Mouse (Mus musculus) layer of hippocampus, postnatal 14 days (tissue): ENCODE results near the gene Ltbp1. TPM values are rescaled to one million over a fixed set of nuclear protein-coding genes. Genes with fewer than 3 reads are reported as not detected.

ENCODE experiments used
- DNase-seq, 2 experiments: peaks; one replicate each; pipeline ENCODE4 v3.0.0; 2021 to 2022; ENCODE audit warnings: low spot score in 2 of 2, mixed read lengths in 1 of 2
- total RNA-seq, 2 experiments: library from RNA; stranded (reverse); gene quantifications; 2 replicates each; pipeline ENCODE4 v1.2.3; 2021

Ltbp1 gene
- total RNA-seq, 2 experiments from 2014 or later: 8.9 to 9.2 TPM

DNA sequence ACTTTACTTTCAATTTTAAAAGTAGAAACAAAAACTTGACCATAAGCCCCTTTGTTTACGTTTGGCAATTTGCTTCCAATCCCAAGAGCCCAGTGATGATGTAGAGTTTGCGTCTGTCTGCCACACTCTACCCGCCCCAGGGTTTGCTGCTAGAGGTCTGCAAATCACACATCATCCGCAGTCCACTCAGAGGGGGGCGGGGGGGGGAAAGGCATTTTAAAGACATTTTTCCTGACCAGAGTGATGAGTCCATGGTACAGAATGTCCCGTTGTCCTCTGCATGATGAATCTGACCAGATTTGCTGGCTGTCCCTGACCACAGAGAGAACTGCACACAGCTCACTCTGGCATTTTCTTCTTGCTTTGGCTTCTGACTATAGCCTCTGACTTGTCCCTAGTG is 269.9 kb downstream of the Ltbp1 start:
- no peak for DNase-seq

- no peak for DNase-seq
Observed at GRCm38 (mm10) chr17:75278106-75278505, 272.7 kb downstream of the Ltbp1 start.

DNA sequence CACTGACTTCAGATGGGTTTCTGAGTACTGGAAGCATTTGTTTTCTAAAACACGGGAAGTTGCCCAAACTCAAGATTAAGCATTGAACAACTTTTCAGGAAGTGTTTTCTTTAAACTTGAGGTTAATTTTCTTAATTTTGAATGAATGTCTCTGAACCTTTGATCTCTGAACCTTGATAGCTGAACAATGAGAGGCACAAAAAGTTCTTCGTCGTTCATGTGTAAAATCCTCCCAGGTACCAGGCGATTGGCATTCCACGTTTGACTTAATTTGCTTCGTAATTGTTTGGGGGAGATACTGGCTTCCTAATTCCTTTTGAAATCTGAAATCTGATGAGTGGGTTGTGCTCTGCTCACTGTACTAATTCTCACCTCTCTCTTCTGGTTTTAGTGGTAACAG is 273.2 kb downstream of the Ltbp1 start:
- DNase-seq: no peak

DNA sequence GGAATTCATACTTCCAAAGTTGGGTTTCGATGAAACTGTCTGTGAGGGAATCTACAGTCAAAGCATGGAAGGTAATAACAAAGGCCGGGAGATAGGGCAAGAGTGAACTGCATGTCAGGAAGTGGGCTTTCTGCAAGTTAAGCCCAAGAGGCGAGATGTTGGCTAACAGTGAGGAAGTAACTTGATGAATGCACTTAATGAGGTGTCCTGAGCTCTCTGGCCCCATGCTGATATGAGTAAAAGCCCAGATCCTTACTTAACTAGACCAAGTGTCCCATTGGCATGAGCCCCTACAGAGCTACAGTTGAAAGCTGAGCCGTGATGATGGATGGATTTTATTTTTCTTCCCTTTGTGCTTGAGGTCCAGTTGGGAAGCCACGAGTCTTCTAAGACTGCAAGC is 276.0 kb downstream of the Ltbp1 start:
- DNase-seq: no peak

- no peak for DNase-seq
Observed at GRCm38 (mm10) chr17:75284876-75285708, 279.7 kb downstream of the Ltbp1 start.

GRCm38 (mm10) chr17:75292986-75293385 is 287.6 kb downstream of the Ltbp1 start:
- no peak for DNase-seq

DNA sequence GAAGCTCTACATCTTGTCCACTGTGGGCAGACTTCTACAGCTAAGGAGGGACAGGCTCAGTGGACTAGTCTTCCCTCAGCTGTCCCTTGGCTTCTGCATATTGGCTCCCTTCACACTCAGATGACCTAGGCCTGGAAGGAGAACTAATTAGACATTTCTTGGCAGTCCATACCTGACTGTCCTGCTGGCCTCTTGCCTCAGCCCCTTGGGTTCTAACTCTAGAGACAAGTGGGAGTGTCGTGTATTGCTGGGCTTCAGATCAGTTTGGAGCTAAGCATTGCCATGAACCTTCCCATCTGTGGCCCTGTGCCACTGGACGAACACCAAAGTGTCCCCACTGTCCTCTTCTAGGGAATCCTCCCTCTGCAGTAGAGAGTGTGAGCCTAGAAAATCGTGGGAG is 288.4 kb downstream of the Ltbp1 start:
- no peak for DNase-seq

GRCm38 (mm10) chr17:75300908-75301307 is 295.5 kb downstream of the Ltbp1 start:
- no peak for DNase-seq

DNA sequence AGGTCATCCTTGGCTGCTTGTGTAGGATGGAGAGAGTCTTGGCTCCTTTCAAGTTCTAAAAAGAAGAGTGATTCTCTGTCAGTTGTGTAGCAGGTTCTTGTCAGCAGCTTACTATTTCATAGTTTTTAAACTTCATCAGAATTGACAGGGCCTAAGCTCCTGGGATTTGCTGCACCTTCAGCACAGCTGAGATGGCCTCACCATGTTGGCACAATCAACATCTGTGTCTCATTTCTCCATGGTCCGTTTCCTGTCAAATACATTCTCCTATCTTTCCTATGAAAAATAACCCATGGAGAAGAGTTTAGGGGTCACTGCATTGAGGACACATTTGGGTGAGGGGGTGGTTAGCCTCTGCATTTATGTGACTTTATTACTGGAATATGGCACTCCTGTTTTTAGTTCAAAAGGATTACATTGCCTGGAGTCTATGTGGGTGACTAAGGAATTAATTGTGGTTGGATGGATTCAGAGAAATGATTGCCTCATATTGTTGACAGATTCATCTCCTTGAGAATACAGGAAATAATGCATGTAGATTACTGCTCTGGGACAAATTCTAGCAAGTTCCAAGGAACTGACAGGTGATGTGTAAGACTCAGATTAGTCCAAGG is 299.5 kb downstream of the Ltbp1 start:
- DNase-seq: no peak

GRCm38 (mm10) chr17:75305714-75306113 is 300.3 kb downstream of the Ltbp1 start:
- DNase-seq: no peak

- no peak for DNase-seq
Observed at GRCm38 (mm10) chr17:75307070-75308011, 302.0 kb downstream of the Ltbp1 start.

GRCm38 (mm10) chr17:75317106-75317505 is 311.7 kb downstream of the Ltbp1 start:
- DNase-seq: no peak

DNA sequence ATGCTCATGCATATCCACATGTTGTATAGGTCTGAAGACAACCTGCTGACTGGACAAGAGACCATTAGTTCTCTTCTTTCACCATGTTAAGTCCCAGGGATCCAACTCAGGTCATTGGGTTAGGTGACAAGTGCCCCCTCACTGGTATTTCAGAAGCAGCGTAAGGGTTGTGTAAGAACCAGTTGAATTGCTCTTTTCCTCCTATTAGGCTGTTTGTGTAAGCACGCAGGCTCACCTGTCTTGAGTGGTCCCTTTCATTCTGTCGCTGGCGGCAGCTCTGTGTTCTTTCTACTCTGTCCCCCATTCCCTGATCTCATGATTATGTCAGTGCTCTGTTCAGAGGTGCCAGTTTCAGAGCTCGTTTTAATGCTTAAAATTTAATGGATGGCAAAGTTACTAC is 317.9 kb downstream of the Ltbp1 start:
- DNase-seq: no peak

DNA sequence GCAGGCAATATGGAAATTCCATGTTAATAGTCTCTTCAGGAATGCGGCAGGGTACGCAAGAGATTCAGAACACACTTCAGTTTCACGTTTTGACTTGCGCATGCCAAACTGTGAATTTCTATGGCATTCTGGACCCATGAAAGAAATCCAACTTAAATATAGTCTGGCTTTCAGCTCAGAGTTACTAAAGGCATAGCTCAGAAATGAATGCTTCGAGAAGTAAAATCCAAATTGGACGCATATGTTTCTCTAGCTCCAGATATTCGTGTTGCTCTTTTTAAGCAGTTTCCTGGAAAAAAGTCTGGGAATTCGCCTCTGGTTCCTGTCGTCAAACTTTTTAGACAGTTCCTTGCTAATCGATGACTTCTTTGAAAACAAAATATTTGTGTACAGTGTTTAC is 318.4 kb downstream of the Ltbp1 start:
- no peak for DNase-seq

DNA sequence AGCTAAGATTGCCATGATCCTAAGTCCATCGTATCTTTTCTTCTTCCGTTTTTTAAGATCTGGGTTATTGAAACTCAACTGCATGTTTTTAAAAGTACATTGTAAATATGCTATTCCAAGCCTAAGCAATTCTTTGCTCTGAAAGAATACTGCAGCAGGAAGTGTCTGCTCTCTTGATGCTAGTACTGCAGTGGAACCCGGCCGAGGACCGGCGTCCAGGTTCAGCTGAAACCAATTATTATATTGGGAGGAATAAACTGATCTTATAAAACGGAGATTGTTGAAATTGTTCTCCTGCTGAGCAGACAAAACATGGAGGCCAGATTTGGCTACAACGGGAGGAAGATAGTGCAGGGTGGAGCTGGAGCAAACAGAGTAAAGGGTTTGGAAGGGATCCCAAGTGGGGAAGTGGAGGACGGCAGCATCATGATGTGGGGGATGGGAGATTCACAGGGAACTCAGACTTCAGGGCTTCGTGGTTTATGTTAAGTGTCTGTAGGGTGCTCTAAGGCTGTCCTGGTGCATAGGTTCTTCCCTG is 322.8 kb downstream of the Ltbp1 start:
- DNase-seq: no peak

DNA sequence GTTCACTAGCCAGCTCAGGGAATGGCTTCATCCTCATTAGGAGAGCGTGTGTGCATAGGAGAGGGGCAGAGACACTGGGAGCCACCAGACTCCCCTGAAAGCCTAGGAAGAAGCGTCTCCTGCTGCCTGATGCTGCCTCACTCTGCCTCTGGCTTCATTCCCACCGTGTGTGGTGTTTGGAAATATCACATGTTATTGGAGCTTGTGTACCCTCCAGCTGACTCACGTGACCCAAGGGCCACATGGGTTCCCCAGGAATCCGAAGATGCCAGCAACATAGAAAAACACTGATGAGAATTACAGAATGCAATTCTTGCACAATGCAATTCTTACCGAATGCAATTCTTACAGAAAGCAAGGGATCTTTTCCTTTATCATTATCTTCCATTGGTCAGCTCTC is 325.0 kb downstream of the Ltbp1 start:
- no peak for DNase-seq

- DNase-seq: no peak
Observed at GRCm38 (mm10) chr17:75331421-75331951, 326.1 kb downstream of the Ltbp1 start.

GRCm38 (mm10) chr17:75332289-75332688 is 326.9 kb downstream of the Ltbp1 start:
- DNase-seq: no peak

DNA sequence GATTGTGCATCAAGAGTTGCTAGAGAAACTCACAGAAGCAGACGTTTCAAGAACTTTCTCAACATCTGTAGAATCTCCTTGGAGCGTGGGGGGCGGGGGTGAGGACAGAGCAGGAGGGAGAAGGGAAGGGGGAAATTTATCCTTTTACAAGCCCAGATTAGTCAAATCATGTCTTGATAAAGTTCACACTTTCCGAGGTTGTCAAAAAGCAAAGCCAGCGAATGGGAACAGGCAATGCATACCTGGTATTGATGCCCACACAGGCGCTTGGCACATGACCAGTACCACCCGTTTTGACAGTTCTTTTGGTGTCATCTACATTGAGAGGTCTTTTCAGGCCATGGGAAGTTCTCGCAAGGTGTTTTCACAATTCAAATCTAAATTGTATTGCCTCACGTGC is 327.6 kb downstream of the Ltbp1 start:
- no peak for DNase-seq

GRCm38 (mm10) chr17:75333759-75334158 is 328.4 kb downstream of the Ltbp1 start:
- no peak for DNase-seq

- no peak for DNase-seq
Observed at GRCm38 (mm10) chr17:75335649-75336048, 330.3 kb downstream of the Ltbp1 start.
